Mouse (Mus musculus) midbrain, embryonic 10.5 days (tissue): ENCODE measurements around the gene Arntl. TPM values are rescaled to one million over a fixed set of nuclear protein-coding genes. Genes with fewer than 3 reads are reported as not detected.

ENCODE experiments used
- polyA plus RNA-seq: library from polyadenylated mRNA; unstranded; fragments of >200 nt; fragmentation: Nextera tagmentation; extraction: Ambion mirVana; gene quantifications from 2 replicates; pipeline ENCODE4 v1.2.1, GENCODE M21; 2016

The Arntl gene
- polyA plus RNA-seq, 1 experiment from 2014 or later = 7.0 TPM

Other genes with a start within 250 kb of the Arntl start
- 25.5 and 32.0 TPM in 2 replicates for gene Btbd10, start 161.9 kb downstream of the Arntl start, polyA plus RNA-seq
- gene Pth, start 181.1 kb downstream of the Arntl start, polyA plus RNA-seq = not detected in 2 replicates